Mouse (Mus musculus) limb, embryonic 11.5 days (tissue): ENCODE data around the gene Efs. TPM values are rescaled to one million over a fixed set of nuclear protein-coding genes. Genes with fewer than 3 reads are reported as not detected.

Source experiments
- ATAC-seq: fragments of 200-750 bp; cut with Nextera tagmentation; 2 replicates; pipeline ENCODE4 v1.8.0; 2017; ENCODE audit warnings: low read depth; ENCODE audit not compliant: insufficient number of reproducible peaks, low FRiP score, low TSS enrichment
- DNase-seq: peaks from one replicate; pipeline ENCODE4 v3.0.0-alpha.2; 2015; ENCODE audit warnings: low spot score
- H3K27ac ChIP-seq: fragments of 300-500 bp; sonication (generic); replicated peaks from 2 replicates; pipeline ENCODE4 v1.5.1; 2014; ENCODE audit warnings: low read depth, mild to moderate bottlenecking, low read length
- H3K27me3 ChIP-seq: fragments of 300-500 bp; sonication (generic); 2 replicates; pipeline ENCODE4 v1.6.1; 2014; ENCODE audit warnings: mild to moderate bottlenecking, low read length, mixed read lengths; ENCODE audit not compliant: control insufficient read depth, insufficient read depth
- H3K36me3 ChIP-seq: fragments of 300-500 bp; sonication (generic); 2 replicates; pipeline ENCODE4 v1.6.1; 2014; ENCODE audit warnings: mild to moderate bottlenecking, low read length, moderate library complexity, mixed read lengths; ENCODE audit not compliant: control insufficient read depth, insufficient read depth
- H3K4me1 ChIP-seq: fragments of 300-500 bp; sonication (generic); 2 replicates; pipeline ENCODE4 v1.6.1; 2014; ENCODE audit warnings: low read length, mixed read lengths; ENCODE audit not compliant: control insufficient read depth, insufficient read depth
- H3K4me2 ChIP-seq: fragments of 300-500 bp; sonication (generic); 2 replicates; pipeline ENCODE4 v1.6.1; 2014; ENCODE audit warnings: low read depth, mild to moderate bottlenecking, moderate library complexity; ENCODE audit not compliant: severe bottlenecking
- H3K4me3 ChIP-seq: fragments of 300-500 bp; sonication (generic); 2 replicates; pipeline ENCODE4 v1.5.1; 2014; ENCODE audit warnings: low read depth, low read length
- H3K9ac ChIP-seq: fragments of 300-500 bp; sonication (generic); 2 replicates; pipeline ENCODE4 v1.6.1; 2014; ENCODE audit warnings: mild to moderate bottlenecking, low read length
- H3K9me3 ChIP-seq: fragments of 300-500 bp; sonication (generic); 2 replicates; pipeline ENCODE4 v1.6.1; 2016; ENCODE audit warnings: low read length; ENCODE audit not compliant: control insufficient read depth
- WGBS: fragments of 180-500 bp; shearing (Covaris S2); extraction: QIAGEN DNeasy Blood & Tissue Kit; methylation state at CpG from one replicate; pipeline ENCODE4 v1.1.7; 2014; 5-methylcytosine and 5-hydroxymethylcytosine counted together
- polyA plus RNA-seq: library from polyadenylated mRNA; unstranded; fragments of >200 nt; fragmentation: Nextera tagmentation; extraction: Ambion mirVana; gene quantifications from 2 replicates; pipeline ENCODE4 v1.2.1, GENCODE M21; 2014

Gene Efs
- polyA plus RNA-seq, 1 experiment from 2014 or later, result 44.6 TPM

DNA sequence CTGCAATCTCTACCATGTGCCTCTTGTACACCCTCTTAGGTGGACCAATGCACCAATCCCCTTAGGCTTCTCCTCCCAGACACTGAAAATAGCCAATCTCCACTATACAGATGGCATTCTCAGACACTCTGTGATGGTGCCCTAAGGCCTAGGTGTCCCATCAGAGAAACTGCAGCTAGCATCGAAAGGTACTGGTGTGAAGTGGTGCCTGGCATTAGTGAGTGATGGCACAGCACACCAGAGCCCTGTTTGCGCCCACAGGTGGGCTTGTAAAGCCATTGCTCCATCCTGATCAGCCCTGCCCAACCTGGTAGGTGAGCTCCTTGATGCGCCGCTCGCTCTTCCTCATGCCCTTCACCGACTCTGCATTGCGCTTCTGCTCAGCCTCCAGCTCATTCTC lies 18.0 kb upstream of the Efs start:
- Histone ChIP-seq H3K9ac (no peak overlapping the region), H3K27ac (no peak overlapping the region), H3K4me1 (no peaks in the 10 kb centered on the region), H3K4me2 (no peak overlapping the region), H3K4me3 (no peak overlapping the region), H3K27me3 (no peaks in the 10 kb centered on the region), H3K9me3 (no peaks in the 10 kb centered on the region), H3K36me3 (no peaks in the 10 kb centered on the region)
- no peak for ATAC-seq
- no peak for DNase-seq
- 93% methylated on average over 7 of the region's 7 CpGs for WGBS

GRCm38 (mm10) chr14:54942479-54942878 lies 16.6 kb upstream of the Efs start:
- H3K36me3 ChIP-seq, result no peaks in the 10 kb centered on the region

DNA sequence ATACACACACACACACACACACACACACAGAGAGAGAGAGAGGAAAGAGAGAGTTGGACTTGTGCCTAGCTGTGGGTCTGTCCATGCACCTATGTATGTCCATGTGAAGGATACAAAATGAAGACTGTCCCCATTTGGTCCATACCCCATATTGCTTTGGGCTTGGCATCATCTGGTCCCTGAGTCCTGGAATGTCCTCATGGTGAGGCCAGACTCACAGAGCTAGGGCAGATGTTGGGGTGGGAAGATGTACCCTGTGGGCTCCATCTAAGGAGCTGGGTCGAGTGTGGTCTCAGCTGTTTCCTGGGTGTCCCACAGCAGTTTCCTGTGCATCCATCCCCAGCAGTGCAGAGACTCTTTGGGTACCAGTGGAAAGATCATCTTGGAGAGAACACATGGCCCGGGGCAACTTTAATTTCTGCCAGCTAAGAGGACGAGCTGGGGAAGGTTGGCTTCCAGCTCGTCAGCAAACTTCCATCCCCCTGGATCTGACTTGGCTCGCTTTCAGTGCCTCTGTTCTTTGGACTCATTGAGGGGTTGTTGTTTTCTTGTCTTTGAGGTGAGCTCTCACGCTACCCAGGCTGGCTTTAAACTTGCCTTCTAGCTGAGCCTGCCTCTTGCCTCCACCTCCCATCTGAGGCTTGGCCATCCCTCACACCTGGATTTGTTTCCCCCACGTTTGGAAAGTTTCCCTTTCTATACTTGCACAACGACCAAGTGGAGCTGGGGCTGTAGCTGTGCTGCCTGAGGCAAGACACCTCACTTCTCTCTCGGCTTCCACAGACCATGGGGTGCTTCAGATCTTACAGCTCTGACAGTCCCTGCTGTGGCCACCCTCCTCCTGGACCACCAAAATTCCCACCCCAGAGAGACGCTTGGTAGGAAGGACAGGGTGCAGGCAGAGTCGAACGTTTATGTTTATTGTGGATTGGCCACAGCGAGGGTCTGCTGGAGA lies 15.4 kb upstream of the Efs start:
- DNase-seq, result no peak
- no peaks in the 10 kb centered on the region for H3K9me3 ChIP-seq
- H3K27me3 ChIP-seq, result no peaks in the 10 kb centered on the region
- H3K4me3 ChIP-seq, result no peak overlapping the region
- 0 out of 2 replicates have a peak, but pooled peaks cover 3% of the 10 kb centered on the region for H3K4me1 ChIP-seq
- H3K9ac ChIP-seq, result no peak overlapping the region
- 62% methylated on average over 13 of the region's 13 CpGs for WGBS
- ATAC-seq, result no peak
- no peak overlapping the region for H3K4me2 ChIP-seq
- H3K27ac ChIP-seq, result no peak overlapping the region
- no peaks in the 10 kb centered on the region for H3K36me3 ChIP-seq

More at GRCm38 (mm10) chr14:54942479-54942878, 16.6 kb upstream of the Efs start:
- 91% methylated on average over 8 of the region's 8 CpGs for WGBS
- Histone ChIP-seq H3K4me1 (no peaks in the 10 kb centered on the region), H3K27ac (no peak overlapping the region), H3K9me3 (no peaks in the 10 kb centered on the region), H3K4me3 (no peak overlapping the region), H3K27me3 (no peaks in the 10 kb centered on the region), H3K9ac (no peak overlapping the region), H3K4me2 (no peak overlapping the region)
- ATAC-seq (no peak), DNase-seq (no peak)

GRCm38 (mm10) chr14:54940176-54940530 lies 14.2 kb upstream of the Efs start:
- no peaks in the 10 kb centered on the region for H3K27me3 ChIP-seq
- no peaks in the 10 kb centered on the region for H3K36me3 ChIP-seq
- H3K4me2 ChIP-seq, result no peak overlapping the region
- no peak overlapping the region for H3K4me3 ChIP-seq
- DNase-seq (no peak), ATAC-seq (no peak)
- 0 out of 2 replicates have a peak, but pooled peaks cover 3% of the 10 kb centered on the region for H3K4me1 ChIP-seq
- H3K9me3 ChIP-seq, result no peaks in the 10 kb centered on the region
- H3K9ac ChIP-seq, result no peak overlapping the region
- no peak overlapping the region for H3K27ac ChIP-seq
- WGBS, result 77% methylated on average over 3 of the region's 3 CpGs

GRCm38 (mm10) chr14:54939434-54940175 lies 13.7 kb upstream of the Efs start:
- no peak overlapping the region for H3K9ac ChIP-seq
- no peaks in the 10 kb centered on the region for H3K27me3 ChIP-seq
- 0 out of 2 replicates have a peak, but pooled peaks cover 3% of the 10 kb centered on the region for H3K4me1 ChIP-seq
- WGBS, result 48% methylated on average over 12 of the region's 12 CpGs
- H3K36me3 ChIP-seq, result no peaks in the 10 kb centered on the region
- no peak overlapping the region for H3K4me3 ChIP-seq
- no peak overlapping the region for H3K27ac ChIP-seq
- H3K4me2 ChIP-seq, result no peak overlapping the region
- ATAC-seq (no peak; the same call in 1 of the 2 replicates), DNase-seq (peak; percentile 76)
- no peaks in the 10 kb centered on the region for H3K9me3 ChIP-seq

DNA sequence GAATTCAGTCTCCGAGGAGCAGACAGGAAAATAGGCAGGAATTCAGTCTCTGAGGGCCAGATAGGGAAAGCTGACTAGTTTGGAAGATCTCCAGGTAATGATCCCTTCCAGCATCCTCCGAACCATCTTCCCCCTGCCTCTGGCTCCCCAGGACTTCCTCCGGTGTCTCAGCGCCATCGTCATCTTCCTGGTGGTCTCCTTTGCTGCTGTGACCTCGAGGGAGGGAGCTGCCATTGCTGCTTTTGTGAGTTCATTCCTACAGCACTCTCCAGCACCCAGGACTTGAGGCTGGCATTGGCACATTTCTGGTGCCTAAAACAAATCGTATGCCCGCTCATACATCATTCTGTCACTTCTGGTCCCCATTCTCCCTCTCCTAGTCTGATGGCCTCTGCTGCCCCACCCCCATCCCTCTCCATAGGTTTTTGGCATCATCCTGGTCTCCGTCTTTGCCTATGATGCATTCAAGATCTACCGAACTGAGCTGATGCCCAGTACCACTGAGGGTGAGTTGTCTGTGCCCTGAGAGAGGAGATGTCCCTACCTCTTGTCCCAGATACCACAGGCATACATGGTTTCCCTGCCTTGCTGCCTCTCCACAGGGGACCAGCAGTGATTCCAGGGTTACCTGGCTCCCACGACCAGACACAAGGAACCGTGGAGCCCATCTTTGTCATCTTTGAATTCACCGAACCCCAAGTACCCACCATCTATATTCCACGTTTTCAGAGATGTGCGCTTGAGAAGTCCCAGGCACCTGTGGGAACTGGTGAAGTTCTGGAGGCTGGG lies 12.7 kb upstream of the Efs start:
- DNase-seq, result no peak
- H3K4me1 ChIP-seq, result 0 out of 2 replicates have a peak, but pooled peaks cover 3% of the 10 kb centered on the region
- no peak overlapping the region for H3K4me3 ChIP-seq
- H3K36me3 ChIP-seq, result no peaks in the 10 kb centered on the region
- H3K27ac ChIP-seq, result no peak overlapping the region
- no peak overlapping the region for H3K4me2 ChIP-seq
- no peak for ATAC-seq
- H3K9me3 ChIP-seq, result no peaks in the 10 kb centered on the region
- H3K27me3 ChIP-seq, result no peaks in the 10 kb centered on the region
- WGBS, result 81% methylated on average over 15 of the region's 15 CpGs
- H3K9ac ChIP-seq, result no peak overlapping the region

DNA sequence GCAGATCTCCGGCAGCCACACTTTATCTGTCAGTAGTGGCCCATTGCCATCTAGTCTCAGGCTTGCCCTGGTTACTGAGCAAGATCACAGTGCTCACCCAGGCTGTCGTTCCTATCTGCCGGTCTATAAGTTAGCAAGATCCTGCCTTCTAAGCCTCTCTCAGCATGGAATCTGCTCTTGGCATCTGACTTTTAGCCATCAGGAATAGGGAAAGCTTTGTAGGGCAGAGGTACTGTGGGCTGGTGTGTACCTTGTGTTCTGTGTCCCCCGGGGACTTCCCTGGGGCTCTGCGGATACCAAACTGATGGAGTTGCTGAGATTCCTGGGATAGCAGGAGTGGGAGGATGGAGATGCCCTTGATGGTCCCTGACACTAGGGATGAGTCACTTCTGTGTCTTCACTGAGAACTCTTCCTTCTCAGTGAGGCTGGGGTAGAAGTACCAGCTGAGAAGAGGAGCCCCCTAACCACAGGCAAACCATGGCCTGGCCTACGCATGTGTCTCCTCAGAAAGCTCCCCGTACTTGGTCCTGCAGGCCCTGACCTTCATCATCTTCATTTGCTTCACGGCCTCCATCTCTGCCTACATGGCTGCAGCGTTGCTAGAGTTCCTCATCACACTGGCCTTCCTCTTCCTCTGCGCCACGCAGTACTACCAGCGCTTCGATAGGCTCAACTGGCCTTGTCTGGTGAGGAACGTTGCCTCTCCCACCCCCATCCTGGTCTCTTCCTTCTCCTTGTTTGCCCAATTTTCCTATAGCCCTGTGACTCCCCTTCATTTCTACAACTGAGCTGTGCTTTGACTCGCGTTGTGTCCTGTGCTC lies 11.6 kb upstream of the Efs start:
- Histone ChIP-seq H3K4me3 (no peak overlapping the region), H3K27ac (no peak overlapping the region), H3K4me1 (peaks cover 3% of the 10 kb centered on the region; the same call in 1 of the 2 replicates), H3K27me3 (no peaks in the 10 kb centered on the region), H3K9me3 (no peaks in the 10 kb centered on the region), H3K4me2 (no peak overlapping the region), H3K36me3 (no peaks in the 10 kb centered on the region), H3K9ac (no peak overlapping the region)
- DNase-seq, result no peak
- WGBS, result 88% methylated on average over 16 of the region's 16 CpGs
- ATAC-seq, result no peak
